Mouse (Mus musculus) limb, embryonic 13.5 days (tissue): ENCODE results near the gene Zfp663. TPM values are rescaled to one million over a fixed set of nuclear protein-coding genes. Genes with fewer than 3 reads are reported as not detected.
A peak's percentile ranks its signal among the peaks of the same experiment; 100 is the strongest.

Experiments used
- ATAC-seq: fragments of 200-750 bp; cut with Nextera tagmentation; 2 replicates; pipeline ENCODE4 v1.8.0; 2017; ENCODE audit warnings: low read depth, moderate number of reproducible peaks, moderate TSS enrichment; ENCODE audit not compliant: low FRiP score
- H3K27ac ChIP-seq: fragments of 300-500 bp; sonication (generic); 2 replicates; pipeline ENCODE4 v1.5.1; 2015; ENCODE audit warnings: inconsistent platforms, mild to moderate bottlenecking, moderate library complexity
- H3K27me3 ChIP-seq: fragments of 300-500 bp; sonication (generic); 2 replicates; pipeline ENCODE4 v1.6.1; 2015; ENCODE audit warnings: mild to moderate bottlenecking, inconsistent platforms
- H3K36me3 ChIP-seq: fragments of 300-500 bp; sonication (generic); 2 replicates; pipeline ENCODE4 v1.6.1; 2015; ENCODE audit warnings: inconsistent platforms, mild to moderate bottlenecking, moderate library complexity
- H3K4me1 ChIP-seq: fragments of 300-500 bp; sonication (generic); 2 replicates; pipeline ENCODE4 v1.6.1; 2015; ENCODE audit warnings: inconsistent platforms
- H3K4me2 ChIP-seq: fragments of 300-500 bp; sonication (generic); replicated peaks from 2 replicates; pipeline ENCODE4 v1.6.1; 2015; ENCODE audit warnings: inconsistent platforms, mild to moderate bottlenecking, moderate library complexity
- H3K4me3 ChIP-seq: fragments of 300-500 bp; sonication (generic); 2 replicates; pipeline ENCODE4 v1.5.1; 2015; ENCODE audit warnings: moderate library complexity, mild to moderate bottlenecking, inconsistent platforms
- H3K9ac ChIP-seq: fragments of 300-500 bp; sonication (generic); 2 replicates; pipeline ENCODE4 v1.6.1; 2015; ENCODE audit warnings: mild to moderate bottlenecking, inconsistent platforms
- H3K9me3 ChIP-seq: fragments of 300-500 bp; sonication (generic); 2 replicates; pipeline ENCODE4 v1.6.1; 2016; ENCODE audit warnings: inconsistent platforms
- WGBS: fragments of 180-500 bp; shearing (Covaris S2); methylation state at CpG from one replicate; pipeline ENCODE4 v1.1.7; 2015; 5-methylcytosine and 5-hydroxymethylcytosine counted together
- polyA plus RNA-seq: library from polyadenylated mRNA; unstranded; fragments of >200 nt; fragmentation: Nextera tagmentation; extraction: Ambion mirVana; gene quantifications from 2 replicates; pipeline ENCODE4 v1.2.1, GENCODE M21; 2015

Gene Zfp663
- polyA plus RNA-seq, 1 experiment from 2014 or later, result 0.75 TPM

- no peak overlapping the region for H3K9ac ChIP-seq
- H3K36me3 ChIP-seq, result no peaks in the 10 kb centered on the region
- H3K4me2 ChIP-seq, result peak overlapping the region; percentile 37; the same call in 1 of the 2 replicates
- H3K9me3 ChIP-seq, result no peaks in the 10 kb centered on the region
- peaks cover 16% of the 10 kb centered on the region for H3K4me1 ChIP-seq
- H3K27me3 ChIP-seq, result peaks cover 71% of the 10 kb centered on the region
- H3K27ac ChIP-seq, result no peak overlapping the region
- peak overlapping the region; percentile 17 for H3K4me3 ChIP-seq
- no peak for ATAC-seq
- WGBS, result 8% methylated on average over 5 of the region's 8 CpGs
Measured at GRCm38 (mm10) chr2:165367047-165367520, 1.4 kb downstream of the Zfp663 start.

GRCm38 (mm10) chr2:165364334-165365091 is 4.0 kb downstream of the Zfp663 start:
- peak overlapping the region; percentile 17 for H3K4me3 ChIP-seq
- no peak for ATAC-seq
- no peaks in the 10 kb centered on the region for H3K36me3 ChIP-seq
- H3K4me1 ChIP-seq, result peaks cover 16% of the 10 kb centered on the region
- H3K27ac ChIP-seq, result no peak overlapping the region
- H3K27me3 ChIP-seq, result peaks cover 76% of the 10 kb centered on the region
- WGBS, result 14% methylated on average over 21 of the region's 21 CpGs
- no peak overlapping the region for H3K9ac ChIP-seq
- no peaks in the 10 kb centered on the region for H3K9me3 ChIP-seq
- H3K4me2 ChIP-seq, result peak overlapping the region; percentile 53

GRCm38 (mm10) chr2:165363282-165363681 is 5.2 kb downstream of the Zfp663 start:
- ATAC-seq, result no peak

GRCm38 (mm10) chr2:165360861-165361260 is 7.7 kb downstream of the Zfp663 start:
- H3K4me3 ChIP-seq, result no peak overlapping the region
- H3K27me3 ChIP-seq, result peaks cover 44% of the 10 kb centered on the region
- no peak overlapping the region for H3K9ac ChIP-seq
- no peaks in the 10 kb centered on the region for H3K9me3 ChIP-seq
- H3K4me2 ChIP-seq, result no peak overlapping the region
- peak; percentile 64; the same call in 1 of the 2 replicates for ATAC-seq
- 0% methylated on average over 1 of the region's 1 CpGs for WGBS
- H3K27ac ChIP-seq, result no peak overlapping the region
- no peaks in the 10 kb centered on the region for H3K4me1 ChIP-seq
- H3K36me3 ChIP-seq, result no peaks in the 10 kb centered on the region

More at GRCm38 (mm10) chr2:165363282-165363681, 5.2 kb downstream of the Zfp663 start:
- H3K4me2 ChIP-seq, result no peak overlapping the region
- H3K9me3 ChIP-seq, result no peaks in the 10 kb centered on the region
- no peaks in the 10 kb centered on the region for H3K36me3 ChIP-seq
- no peak overlapping the region for H3K27ac ChIP-seq
- peaks cover 12% of the 10 kb centered on the region for H3K4me1 ChIP-seq
- no peak overlapping the region for H3K9ac ChIP-seq
- 78% methylated on average over 6 of the region's 6 CpGs for WGBS
- H3K4me3 ChIP-seq, result no peak overlapping the region
- H3K27me3 ChIP-seq, result peaks cover 66% of the 10 kb centered on the region

DNA sequence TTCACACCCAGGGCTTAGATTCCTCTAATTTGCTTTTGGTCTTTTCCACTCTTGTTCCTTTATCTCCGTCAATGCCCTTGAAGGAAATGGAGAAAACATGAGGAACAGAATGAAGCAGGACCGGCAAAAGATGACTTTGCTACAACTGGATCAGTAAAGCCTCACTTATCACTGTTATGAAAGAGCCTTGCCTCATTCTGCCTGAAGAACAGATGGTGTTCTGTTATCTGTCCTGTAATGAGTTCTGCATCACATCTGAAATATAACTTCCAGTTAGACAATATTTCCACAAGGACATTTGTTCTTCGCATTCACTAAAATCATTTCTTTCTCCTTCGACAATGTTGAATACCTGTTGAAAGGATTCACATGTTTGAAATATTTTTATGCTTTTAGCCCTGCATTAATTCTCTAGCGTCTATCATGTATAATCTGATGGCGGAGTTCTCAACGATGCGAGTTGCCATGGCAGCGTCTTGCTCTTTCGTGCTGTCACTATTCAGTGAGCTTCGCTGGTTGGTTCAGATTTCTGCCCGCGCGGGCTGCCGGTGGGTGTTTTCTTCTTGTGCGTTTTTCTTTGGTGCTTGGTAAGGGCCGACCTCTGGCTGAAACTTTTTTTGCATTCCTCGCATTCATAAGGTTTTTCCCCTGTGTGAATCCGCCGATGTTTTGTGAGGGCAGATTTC is 16.6 kb downstream of the Zfp663 start:
- Histone ChIP-seq H3K4me3 (no peak overlapping the region), H3K27ac (no peak overlapping the region), H3K4me2 (no peak overlapping the region), H3K27me3 (0 out of 2 replicates have a peak, but pooled peaks cover 4% of the 10 kb centered on the region), H3K9ac (no peak overlapping the region), H3K36me3 (no peaks in the 10 kb centered on the region), H3K9me3 (peaks cover 23% of the 10 kb centered on the region), H3K4me1 (0 out of 2 replicates have a peak, but pooled peaks cover 3% of the 10 kb centered on the region)
- ATAC-seq, result no peak
- 91% methylated on average over 20 of the region's 20 CpGs for WGBS

- no peak overlapping the region for H3K9ac ChIP-seq
- H3K36me3 ChIP-seq, result no peaks in the 10 kb centered on the region
- ATAC-seq, result no peak
- H3K4me1 ChIP-seq, result 0 out of 2 replicates have a peak, but pooled peaks cover 3% of the 10 kb centered on the region
- 26% methylated on average over 8 of the region's 8 CpGs for WGBS
- peaks cover 23% of the 10 kb centered on the region for H3K9me3 ChIP-seq
- no peak overlapping the region for H3K4me3 ChIP-seq
- H3K27me3 ChIP-seq, result 0 out of 2 replicates have a peak, but pooled peaks cover 4% of the 10 kb centered on the region
- no peak overlapping the region for H3K27ac ChIP-seq
- H3K4me2 ChIP-seq, result no peak overlapping the region
Measured at GRCm38 (mm10) chr2:165349466-165349865, 19.1 kb downstream of the Zfp663 start.

DNA sequence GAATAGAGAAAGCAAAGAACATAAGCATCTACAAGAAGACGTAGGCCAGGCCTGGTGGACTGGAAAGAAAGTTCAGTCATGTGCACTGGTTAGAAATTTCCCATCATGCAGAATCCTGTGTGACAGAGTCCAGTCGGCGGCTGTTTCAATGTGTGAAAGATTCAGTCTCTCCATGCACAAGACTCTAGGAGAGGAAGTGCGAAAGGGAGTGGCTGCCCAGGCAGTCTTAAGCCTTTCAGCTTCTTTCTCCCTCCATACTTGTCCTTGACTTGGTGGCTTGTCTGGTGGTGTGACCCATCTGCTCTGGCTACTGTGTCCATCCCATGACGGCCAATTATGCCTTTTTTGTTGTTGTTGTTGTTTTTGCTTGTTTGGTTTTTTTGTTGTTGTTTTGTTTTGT is 22.3 kb downstream of the Zfp663 start:
- Histone ChIP-seq H3K4me3 (no peak overlapping the region), H3K9ac (no peak overlapping the region), H3K4me2 (no peak overlapping the region), H3K36me3 (no peaks in the 10 kb centered on the region), H3K27ac (no peak overlapping the region), H3K4me1 (0 out of 2 replicates have a peak, but pooled peaks cover 3% of the 10 kb centered on the region), H3K27me3 (0 out of 2 replicates have a peak, but pooled peaks cover 4% of the 10 kb centered on the region), H3K9me3 (no peaks in the 10 kb centered on the region)
- 91% methylated on average over 5 of the region's 5 CpGs for WGBS
- ATAC-seq, result no peak

GRCm38 (mm10) chr2:165337191-165337590 is 31.3 kb downstream of the Zfp663 start:
- no peaks in the 10 kb centered on the region for H3K36me3 ChIP-seq
- no peak overlapping the region for H3K27ac ChIP-seq
- no peaks in the 10 kb centered on the region for H3K9me3 ChIP-seq
- H3K27me3 ChIP-seq, result peaks cover 5% of the 10 kb centered on the region; the same call in 1 of the 2 replicates
- H3K4me1 ChIP-seq, result 0 out of 2 replicates have a peak, but pooled peaks cover 3% of the 10 kb centered on the region
- no peak for ATAC-seq
- 19% methylated on average over 3 of the region's 3 CpGs for WGBS
- H3K4me3 ChIP-seq, result no peak overlapping the region
- H3K9ac ChIP-seq, result no peak overlapping the region
- no peak overlapping the region for H3K4me2 ChIP-seq

DNA sequence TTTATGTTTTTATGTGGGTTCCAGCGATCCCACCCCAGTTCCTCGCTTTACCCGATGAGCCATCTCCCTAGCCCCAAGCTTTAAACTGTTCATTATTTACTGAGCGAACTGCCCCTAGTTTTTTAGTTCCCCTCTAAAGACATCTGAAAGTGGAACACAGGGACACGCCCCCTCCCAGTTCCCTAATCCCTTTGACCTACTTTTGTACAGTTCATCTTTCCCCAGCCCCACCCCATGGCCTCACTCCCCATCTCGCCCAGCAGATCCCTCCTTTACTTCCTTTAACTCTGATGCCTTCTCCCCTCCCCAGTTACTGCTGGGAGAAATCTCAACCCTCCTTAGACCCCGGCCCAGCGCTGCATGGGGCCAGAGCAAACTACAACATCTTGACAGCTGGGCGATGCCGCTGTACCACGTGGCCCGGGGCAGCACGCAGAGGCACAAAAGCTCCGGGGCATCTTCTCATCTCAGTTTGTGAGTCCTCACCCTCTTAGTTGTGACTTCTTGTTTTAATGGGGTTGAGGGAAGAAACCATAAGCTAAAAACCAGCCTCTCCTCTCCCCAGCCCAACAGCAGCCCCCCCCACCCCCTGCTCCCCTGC is 35.8 kb downstream of the Zfp663 start:
- 52% methylated on average over 14 of the region's 14 CpGs for WGBS
- Histone ChIP-seq H3K4me2 (no peak overlapping the region), H3K9ac (no peak overlapping the region), H3K27me3 (peaks cover 13% of the 10 kb centered on the region; the same call in 1 of the 2 replicates), H3K4me3 (no peak overlapping the region), H3K36me3 (no peaks in the 10 kb centered on the region), H3K9me3 (peaks cover 3% of the 10 kb centered on the region; the same call in 1 of the 2 replicates), H3K4me1 (0 out of 2 replicates have a peak, but pooled peaks cover 3% of the 10 kb centered on the region), H3K27ac (no peak overlapping the region)
- ATAC-seq, result no peak

- H3K27ac ChIP-seq, result no peak overlapping the region
- H3K4me2 ChIP-seq, result no peak overlapping the region
- H3K4me3 ChIP-seq, result no peak overlapping the region
- WGBS, result 39% methylated on average over 3 of the region's 3 CpGs
- H3K4me1 ChIP-seq, result peaks cover 22% of the 10 kb centered on the region
- peaks cover 13% of the 10 kb centered on the region; the same call in 1 of the 2 replicates for H3K27me3 ChIP-seq
- H3K9ac ChIP-seq, result no peak overlapping the region
- H3K36me3 ChIP-seq, result no peaks in the 10 kb centered on the region
- ATAC-seq, result no peak
- peaks cover 3% of the 10 kb centered on the region; the same call in 1 of the 2 replicates for H3K9me3 ChIP-seq
Measured at GRCm38 (mm10) chr2:165329703-165330102, 38.8 kb downstream of the Zfp663 start.

DNA sequence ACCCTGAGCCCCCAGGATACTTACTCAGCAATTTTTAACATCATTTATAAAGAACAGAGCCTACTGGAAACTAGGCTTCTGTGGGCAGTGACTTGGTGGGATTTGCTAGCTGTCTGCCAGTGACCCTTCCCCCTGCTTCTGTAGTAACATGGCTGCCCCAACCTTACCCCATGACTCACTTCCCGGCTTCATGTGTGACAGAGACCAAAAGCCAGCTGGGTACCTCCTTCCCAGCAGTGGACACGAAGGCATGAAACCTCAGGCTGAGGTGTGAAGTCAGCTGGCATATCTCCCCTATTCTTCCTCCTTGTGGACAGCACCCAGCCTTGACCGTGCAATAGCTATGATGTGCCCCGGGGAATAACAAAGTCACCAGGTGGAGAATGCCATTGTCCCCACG is 39.8 kb downstream of the Zfp663 start:
- H3K9ac ChIP-seq, result no peak overlapping the region
- H3K4me2 ChIP-seq, result no peak overlapping the region
- H3K27ac ChIP-seq, result no peak overlapping the region
- H3K4me1 ChIP-seq, result peaks cover 31% of the 10 kb centered on the region
- H3K27me3 ChIP-seq, result peaks cover 13% of the 10 kb centered on the region; the same call in 1 of the 2 replicates
- 71% methylated on average over 5 of the region's 5 CpGs for WGBS
- no peak for ATAC-seq
- 0 out of 2 replicates have a peak, but pooled peaks cover under 1% of the 10 kb centered on the region for H3K36me3 ChIP-seq
- H3K9me3 ChIP-seq, result peaks cover 3% of the 10 kb centered on the region; the same call in 1 of the 2 replicates
- H3K4me3 ChIP-seq, result no peak overlapping the region
